Mouse (Mus musculus): ENCODE data around the gene Flt1.
"Not testable (repeated sequence)": the region's sequence is repeated elsewhere in the genome, so short reads cannot be mapped to it uniquely, and the experiment has no call there.

Flt1 gene

GRCm38 (mm10) chr5:147659909-147660308 is 65.9 kb downstream of the Flt1 start:
- DNase-seq, result no peak

DNA sequence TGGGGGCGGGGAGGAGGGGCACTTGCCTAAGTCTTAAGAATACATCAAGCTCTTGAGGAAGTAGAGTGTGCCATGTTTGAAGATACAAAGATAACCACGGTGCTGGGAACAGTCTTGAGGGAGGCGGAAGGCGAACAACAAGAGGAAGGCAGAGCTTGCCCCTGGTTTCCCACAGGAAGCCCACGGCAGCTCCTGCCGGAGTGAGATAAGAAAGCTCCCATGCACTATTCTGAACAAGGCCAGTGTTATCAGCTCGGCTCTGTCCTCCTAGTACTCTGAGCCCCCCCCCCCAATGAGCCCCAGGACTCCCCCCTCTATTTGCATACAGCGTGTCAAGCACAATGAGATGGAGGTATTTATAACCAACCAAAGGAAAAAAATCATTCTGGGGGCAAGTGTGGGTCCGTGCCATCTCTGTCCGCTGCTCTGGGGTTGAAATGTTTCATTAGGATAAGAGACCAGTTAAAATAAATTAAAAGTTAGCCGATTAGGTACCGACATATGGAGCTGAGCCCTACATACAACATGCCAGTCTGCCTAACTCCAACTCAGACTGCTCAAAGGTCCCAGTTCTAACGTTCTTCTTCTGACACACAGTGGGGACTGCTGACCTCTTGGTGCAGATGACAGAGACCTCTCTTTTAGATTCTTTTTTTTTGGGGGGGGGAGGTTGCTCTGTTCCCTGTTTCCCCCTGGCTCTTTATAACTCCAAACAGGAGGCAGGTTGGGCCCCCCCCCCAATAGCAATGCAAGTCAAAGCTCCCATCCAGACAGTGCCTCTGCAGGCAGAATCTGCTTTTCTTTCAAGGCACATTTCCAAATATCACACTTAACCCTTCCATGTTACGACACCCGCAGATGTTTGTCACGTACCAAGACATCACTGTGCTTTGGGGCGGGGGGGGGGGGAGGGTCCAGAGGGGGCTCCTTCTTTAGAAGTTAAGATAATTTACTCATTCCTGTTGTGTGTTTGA is 67.6 kb downstream of the Flt1 start:
- DNase-seq, result peak; percentile 39

DNA sequence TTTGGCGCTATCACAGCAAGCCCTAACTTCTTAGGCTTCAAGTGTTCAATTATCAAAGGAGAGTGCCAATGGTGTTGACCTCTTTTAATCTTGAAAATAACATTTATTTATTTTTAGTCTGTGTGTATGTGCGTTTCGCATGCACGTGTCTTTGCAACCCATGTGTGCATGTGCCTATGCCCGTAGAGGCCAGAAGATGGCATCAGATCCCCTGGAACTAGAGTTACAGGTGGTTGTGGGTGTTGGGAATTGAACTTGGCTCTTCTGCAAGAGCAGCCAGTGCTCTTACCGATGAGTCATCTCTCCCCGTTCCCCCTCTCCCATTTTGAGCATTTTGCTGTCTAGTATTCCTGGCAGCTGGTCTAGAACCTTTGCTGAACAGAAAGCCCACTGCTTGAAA is 70.0 kb downstream of the Flt1 start:
- DNase-seq, result no peak

GRCm38 (mm10) chr5:147651233-147651632 is 74.6 kb downstream of the Flt1 start:
- no peak for DNase-seq

GRCm38 (mm10) chr5:147646351-147646929 is 79.4 kb downstream of the Flt1 start:
- no peak for DNase-seq

DNA sequence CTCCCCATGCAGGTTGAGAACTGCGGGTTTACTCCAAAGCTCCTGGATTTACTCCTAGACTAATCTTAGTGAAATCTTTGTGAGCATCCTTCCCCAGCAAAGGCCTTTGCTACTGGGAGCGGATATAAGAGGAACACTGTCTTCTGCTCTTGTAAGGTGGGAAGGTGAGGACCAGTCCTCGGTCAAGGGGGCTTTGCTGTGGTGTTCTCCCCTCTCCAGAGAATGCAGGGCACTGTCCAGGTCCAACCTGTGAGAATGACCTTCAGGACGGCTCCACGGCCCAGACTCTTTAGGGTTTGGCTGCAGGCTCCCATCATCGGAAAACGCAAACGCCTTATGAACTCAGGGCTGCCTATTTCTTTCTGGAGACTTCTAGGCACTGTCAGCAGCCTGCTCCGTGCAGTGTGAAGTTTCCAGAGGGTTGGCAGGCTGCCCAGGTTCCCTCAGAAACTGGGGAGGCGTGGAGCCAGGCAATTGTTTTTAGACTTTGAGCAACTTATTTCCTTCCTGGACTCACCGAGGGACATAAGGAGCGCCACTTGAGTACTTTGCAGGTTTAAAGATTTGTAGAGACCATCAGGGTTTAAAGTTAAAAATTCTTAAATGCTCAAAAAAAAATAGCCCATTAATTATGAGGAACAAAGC is 80.7 kb downstream of the Flt1 start:
- peak; percentile 84 for DNase-seq

DNA sequence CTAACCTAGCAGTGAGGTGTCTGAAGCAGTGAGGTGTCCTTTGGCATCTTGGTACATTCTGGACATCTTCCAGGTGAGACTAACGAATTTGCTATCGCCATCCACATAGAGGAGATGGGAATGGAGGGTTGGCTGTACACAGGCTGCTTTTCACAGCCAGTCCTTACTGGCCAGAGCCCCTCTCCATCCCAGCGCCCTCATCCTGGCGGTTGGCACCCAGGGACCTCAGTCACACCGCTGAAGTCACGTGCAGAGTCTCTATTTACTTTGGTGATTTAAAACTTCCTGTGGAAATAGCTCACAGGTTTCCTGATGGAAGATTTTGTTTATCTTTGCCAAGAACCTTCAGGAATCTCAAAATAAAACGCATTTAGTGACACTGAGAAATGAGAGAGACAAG is 84.4 kb downstream of the Flt1 start:
- DNase-seq, result no peak

DNA sequence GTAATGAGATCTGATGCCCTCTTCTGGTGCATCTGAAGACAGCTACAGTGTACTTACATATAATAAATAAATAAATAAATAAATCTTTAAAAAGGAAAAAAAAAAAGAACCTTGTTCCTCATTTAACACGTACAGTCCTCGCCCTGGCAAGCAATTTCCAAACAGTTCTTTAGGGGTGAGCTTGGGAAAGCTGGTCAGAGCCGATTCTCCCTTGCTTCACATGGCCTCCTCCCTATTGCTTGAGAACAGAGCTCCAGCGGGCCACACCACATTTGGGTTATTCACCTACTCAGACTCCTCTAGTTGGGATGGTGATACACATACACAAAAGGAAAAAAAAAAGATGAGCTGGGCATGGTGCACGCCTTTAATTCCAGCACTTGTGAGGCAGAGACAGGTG is 85.9 kb downstream of the Flt1 start:
- DNase-seq, result no peak

DNA sequence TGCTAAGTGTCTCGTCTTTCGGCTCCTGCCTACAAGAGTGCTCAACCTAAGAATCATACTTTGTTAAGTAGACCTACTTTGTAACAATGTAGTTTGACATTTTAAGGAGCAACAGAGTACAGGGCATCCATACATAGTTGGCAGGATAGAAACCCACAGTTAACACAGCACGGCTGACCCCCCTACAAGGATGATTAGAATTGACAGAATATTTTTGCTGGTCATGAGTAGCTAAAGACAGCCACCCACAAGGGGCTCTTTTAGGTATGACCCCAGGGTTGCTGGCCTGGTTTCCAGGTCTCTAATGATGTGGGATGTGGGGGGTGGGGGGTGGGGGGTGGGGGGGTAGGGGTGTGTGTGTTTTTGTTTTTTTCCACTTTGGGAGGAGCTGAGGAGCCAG is 89.1 kb downstream of the Flt1 start:
- DNase-seq, result no peak

DNA sequence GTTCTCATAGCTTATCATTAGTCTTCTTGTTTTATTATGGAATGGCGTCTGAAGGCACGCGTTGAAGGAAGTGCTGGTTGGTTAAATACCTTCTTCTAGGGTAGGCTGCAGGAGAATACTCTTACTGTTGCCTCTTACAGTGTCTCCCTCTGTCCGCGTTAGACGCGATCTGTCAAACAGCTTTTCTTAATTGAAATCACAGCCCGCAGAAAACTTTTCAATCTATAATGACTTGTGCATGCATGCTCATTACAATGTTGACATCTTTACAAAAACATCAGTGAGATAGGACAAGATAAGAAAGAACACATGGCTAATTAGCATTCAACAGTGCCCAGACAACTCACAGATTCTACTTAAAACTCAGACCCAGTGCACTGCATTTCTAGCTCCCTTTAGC is 89.9 kb downstream of the Flt1 start:
- DNase-seq, result no peak

GRCm38 (mm10) chr5:147634016-147634415 is 91.8 kb downstream of the Flt1 start:
- DNase-seq, result no peak

GRCm38 (mm10) chr5:147632716-147633115 is 93.1 kb downstream of the Flt1 start:
- no peak for DNase-seq

- no peak for DNase-seq
Observed at GRCm38 (mm10) chr5:147630426-147631290, 95.2 kb downstream of the Flt1 start.

GRCm38 (mm10) chr5:147626944-147627343 is 98.9 kb downstream of the Flt1 start:
- DNase-seq, result no peak

- no peak for DNase-seq
Observed at GRCm38 (mm10) chr5:147623747-147624146, 102.1 kb downstream of the Flt1 start.

DNA sequence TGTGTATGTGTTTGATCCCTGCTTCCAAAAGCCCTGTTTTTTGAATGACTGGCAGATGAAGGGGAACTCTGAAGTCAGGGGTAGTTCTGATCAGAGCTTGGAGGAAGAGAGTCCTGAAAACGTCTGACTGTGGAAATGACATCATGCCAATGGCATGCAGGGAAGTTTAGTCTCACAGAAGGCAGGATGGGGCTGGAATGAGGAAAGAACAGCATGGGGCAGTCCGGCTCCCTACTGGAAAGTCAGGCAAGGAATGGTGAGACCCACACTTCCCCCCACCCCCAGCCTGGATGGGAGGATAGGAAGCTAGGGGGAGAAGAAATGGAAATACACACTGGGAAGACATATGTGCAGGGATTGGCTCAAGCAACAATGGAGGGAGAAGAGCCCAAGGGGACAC is 105.6 kb downstream of the Flt1 start:
- DNase-seq, result no peak

DNA sequence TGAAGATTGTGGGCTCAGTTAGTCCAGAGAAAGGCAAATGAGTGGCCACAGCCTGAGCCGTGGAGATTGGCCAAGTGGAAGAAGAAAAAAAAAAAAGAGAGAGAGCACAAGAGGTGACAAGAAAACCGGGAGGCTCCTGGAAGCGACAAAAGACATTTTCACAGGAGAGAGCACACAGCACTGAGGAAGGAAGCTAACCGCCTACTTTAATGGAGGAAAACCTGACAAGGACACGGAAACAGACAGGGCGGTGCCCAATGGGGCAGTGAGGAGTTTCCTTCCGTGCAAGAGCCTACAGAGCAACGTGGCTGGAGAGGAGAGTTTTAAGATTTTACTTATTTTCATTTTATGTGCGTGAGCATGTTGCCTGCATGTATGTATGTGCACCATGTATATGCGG is 107.6 kb downstream of the Flt1 start:
- DNase-seq, result peak; percentile 36

- DNase-seq, result no peak
Observed at GRCm38 (mm10) chr5:147616450-147616849, 109.4 kb downstream of the Flt1 start.

GRCm38 (mm10) chr5:147614659-147615058 is 111.2 kb downstream of the Flt1 start:
- no peak for DNase-seq

- not testable (repeated sequence) for DNase-seq
Observed at GRCm38 (mm10) chr5:147611348-147611747, 114.5 kb downstream of the Flt1 start.

- DNase-seq, result peak; percentile 28
Observed at GRCm38 (mm10) chr5:147607256-147607975, 118.4 kb downstream of the Flt1 start.

- peak; percentile 11 for DNase-seq
Observed at GRCm38 (mm10) chr5:147606751-147607150, 119.1 kb downstream of the Flt1 start.

Measured in kidney, adult 18-20 months (tissue).